Mouse (Mus musculus): Measurements from ENCODE around the gene H2-Eb1.

H2-Eb1 gene

DNA sequence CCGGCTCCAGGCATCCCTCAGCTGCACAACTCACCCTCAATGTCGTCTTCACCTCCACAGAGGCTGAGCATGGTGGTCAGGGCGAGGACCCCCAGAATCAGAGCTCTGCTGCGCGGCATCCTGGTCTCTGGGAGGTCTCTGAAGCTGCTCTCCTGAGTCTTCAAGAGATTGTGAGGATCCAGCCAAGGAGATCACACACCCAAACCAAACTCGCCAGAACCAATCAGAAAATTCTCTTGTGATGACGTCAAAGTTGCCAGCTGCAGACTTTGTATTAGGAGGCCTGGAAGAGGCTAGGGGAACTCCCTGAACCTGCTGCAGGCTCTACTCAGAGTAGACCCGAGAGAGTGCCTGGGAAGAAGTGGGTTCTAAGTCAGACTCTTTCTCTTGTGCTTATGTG lies 18.0 kb upstream of the H2-Eb1 start, which contains the start of gene H2-Aa:
H2-Aa (minus strand) TSS at position 176 of the 400 bp plus-strand sequence.
- in situ Hi-C loops (cut with MboI; ENCODE audit: unreplicated experiment in 2 of 2), result no loop called here

GRCm38 (mm10) chr17:34288131-34288530 lies 17.5 kb upstream of the H2-Eb1 start:
- in situ Hi-C loops (cut with MboI; ENCODE audit: unreplicated experiment in 2 of 2), result no loop called here

DNA sequence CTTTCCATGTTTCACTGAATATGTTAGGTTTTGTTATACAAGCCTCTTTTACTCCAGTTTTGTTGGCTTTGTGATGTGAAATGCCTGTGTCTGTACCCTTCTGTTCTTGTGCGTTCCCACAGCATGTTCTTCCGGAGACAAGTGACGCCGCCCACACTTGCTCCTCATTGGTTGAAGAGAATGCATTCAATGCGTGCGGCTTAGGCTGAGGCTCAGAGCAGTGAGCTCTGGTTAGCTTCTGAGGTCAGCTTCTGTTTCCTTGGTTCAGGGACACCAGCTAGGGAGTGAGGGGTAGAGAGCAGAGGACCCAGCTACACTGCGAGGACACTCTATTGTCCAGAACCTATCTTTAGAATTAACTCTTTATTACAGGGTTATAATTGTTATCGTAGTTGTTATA lies 14.1 kb upstream of the H2-Eb1 start:
- in situ Hi-C loops (cut with MboI; ENCODE audit: unreplicated experiment in 2 of 2), result no loop called here

DNA sequence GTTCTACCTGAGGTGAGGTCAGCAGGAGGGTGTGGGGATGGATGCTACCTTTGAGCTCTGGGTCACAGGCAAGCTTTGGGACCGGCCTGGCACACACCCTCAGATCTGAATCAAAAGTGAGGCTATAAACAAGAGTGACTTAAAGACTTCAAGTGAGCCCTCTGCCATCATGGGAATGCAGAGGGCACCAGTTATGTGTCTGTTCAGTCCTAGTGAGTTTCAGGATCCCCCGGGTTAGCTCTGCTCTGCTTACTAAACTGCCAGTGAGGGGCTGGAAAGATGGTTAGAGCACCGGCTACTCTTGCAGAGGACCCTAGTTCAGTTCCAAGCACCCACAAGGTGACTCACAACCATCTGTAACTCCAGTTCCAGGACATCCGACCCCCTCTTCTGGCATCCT lies 13.1 kb upstream of the H2-Eb1 start:
- in situ Hi-C loops (cut with MboI; ENCODE audit: unreplicated experiment in 2 of 2), result no loop called here

- in situ Hi-C loops (cut with MboI; ENCODE audit: unreplicated experiment in 2 of 2), result no loop called here
Observed at GRCm38 (mm10) chr17:34293533-34293932, 12.1 kb upstream of the H2-Eb1 start.

- in situ Hi-C loops (cut with MboI; ENCODE audit: unreplicated experiment in 2 of 2), result no loop called here
Observed at GRCm38 (mm10) chr17:34294249-34294648, 11.4 kb upstream of the H2-Eb1 start.

DNA sequence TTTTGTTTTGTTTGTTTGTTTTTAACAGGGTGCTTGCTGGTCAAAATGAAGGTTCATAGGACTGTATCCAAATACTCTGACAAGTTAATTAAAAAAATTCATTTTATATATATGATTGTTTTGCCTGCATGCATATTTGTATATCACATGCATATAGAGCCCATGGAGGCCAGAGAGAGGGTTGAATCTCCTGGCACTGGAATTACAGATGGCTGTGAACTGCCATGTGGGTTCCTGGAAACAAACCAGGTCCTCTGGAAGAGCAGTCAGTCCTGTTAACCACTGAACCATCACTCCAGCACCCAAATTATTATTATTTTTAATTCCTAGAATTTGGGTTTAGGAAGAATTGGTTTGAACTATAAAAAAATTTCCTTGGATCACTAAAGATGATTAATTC lies 10.4 kb upstream of the H2-Eb1 start:
- in situ Hi-C loops (cut with MboI; ENCODE audit: unreplicated experiment in 2 of 2), result no loop called here

- in situ Hi-C loops (cut with MboI; ENCODE audit: unreplicated experiment in 2 of 2), result no loop called here
Observed at GRCm38 (mm10) chr17:34295891-34296794, 9.5 kb upstream of the H2-Eb1 start.

DNA sequence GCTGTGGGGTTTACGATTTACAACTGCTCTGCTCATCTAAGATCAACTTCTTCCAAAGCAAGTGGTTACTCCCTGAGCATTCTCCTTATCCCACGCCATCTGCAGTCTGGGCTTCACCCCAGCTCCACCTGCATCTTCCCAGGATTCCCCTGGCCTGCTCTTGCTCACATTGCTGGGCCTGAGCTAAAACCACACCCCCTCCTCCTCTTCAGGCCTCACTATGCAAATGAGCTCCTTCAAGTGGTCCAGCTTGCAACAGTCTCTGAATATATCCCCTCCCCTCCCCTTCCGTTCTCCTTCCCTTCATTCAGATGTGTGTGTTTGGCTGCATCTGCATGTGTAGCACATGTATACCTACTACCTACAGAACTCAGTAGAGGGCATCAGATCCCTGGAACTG lies 6.3 kb upstream of the H2-Eb1 start:
- in situ Hi-C loops (cut with MboI; ENCODE audit: unreplicated experiment in 2 of 2), result no loop called here

- in situ Hi-C loops (cut with MboI; ENCODE audit: unreplicated experiment in 2 of 2), result no loop called here
Observed at GRCm38 (mm10) chr17:34300071-34300470, 5.6 kb upstream of the H2-Eb1 start.

DNA sequence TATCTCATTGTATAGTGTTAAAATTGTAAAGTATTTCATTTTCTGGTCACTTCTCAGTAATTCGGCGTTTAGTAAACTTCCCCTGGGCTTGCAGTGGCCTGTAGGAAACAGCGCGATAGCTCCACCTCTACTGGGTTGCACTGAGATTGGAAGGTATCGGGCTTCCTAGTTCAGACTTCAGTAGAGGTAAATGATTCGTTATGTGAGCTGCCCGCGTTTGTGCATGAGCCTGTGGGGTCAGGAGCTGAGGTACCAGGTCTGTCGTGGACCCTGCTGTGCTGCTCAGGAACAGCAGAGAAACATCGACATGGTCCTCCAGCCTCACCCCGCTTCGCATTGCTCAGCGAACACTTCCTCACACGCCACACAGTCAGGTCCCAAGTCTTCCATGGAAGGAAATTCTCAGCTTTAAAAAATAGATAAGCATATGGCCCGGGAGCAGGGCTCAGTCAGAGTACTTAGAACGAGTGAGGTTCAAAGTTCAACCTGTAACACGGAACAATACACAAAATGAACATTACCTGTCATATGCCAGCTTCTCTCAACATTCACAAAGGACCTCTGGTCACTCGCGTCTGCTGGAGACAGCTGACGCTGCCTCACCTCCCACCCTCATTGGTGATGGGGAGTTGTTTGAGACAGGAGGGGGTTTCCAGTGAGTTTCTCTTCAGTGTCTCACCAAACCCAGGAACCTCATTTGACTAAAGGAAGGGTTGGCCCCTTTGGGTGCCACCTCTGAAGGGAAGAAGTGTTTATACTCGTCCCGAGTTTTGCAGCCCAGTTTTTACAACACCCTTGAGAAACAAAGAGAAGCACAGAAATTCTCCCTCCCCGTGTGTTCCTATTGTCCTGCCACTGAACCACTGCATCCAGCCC lies 4.7 kb upstream of the H2-Eb1 start:
- in situ Hi-C loops (cut with MboI; ENCODE audit: unreplicated experiment in 2 of 2), result no loop called here

GRCm38 (mm10) chr17:34301670-34302190 lies 3.9 kb upstream of the H2-Eb1 start:
- in situ Hi-C loops (cut with MboI; ENCODE audit: unreplicated experiment in 2 of 2), result no loop called here

DNA sequence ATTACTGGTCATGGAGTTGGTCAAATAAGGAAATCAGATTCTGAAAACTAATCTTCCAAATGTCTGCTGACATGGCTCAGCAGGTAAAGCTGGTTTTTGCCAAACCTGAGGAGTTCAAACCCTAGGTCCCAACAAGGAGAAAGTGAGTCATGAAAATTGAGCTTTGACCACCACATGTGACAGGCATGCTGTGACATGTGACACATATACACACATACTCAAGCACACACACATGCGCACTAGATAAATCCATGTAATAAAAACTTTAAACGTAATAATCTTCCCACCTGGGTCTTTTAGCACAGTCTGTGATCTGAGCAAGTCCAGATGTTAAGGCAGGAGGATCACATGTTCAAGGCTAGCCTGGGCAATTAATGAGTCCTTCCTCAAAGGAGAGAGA lies 1.9 kb upstream of the H2-Eb1 start:
- in situ Hi-C loops (cut with MboI; ENCODE audit: unreplicated experiment in 2 of 2), result no loop called here

- in situ Hi-C loops (cut with MboI; ENCODE audit: unreplicated experiment in 2 of 2), result loop anchor here in 1 of 2 experiments (5.0 kb wide), 1 partner anchor 42 kb away; no protein-coding TSS in a partner anchor
Observed at GRCm38 (mm10) chr17:34304751-34305150, 916 bp upstream of the H2-Eb1 start.

DNA sequence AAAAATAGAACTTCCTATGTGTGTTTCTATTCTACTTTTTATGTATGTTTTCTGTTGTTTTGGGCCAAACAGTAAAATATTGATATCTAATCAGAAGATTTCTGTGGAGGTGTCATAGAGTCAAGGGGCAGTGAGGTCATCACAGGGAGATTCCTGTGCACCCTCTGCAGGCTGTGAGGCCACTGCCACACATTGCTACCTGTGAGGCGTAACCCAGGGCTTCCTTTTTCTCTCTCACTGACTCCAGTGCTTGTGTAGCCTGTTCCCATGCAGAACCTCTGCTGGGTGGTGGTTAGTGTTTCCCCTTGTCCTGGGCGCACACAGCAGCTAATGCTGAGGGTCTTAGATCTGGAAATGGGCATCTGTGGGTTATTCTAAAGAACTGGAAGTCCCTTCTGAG lies 740 bp downstream of the H2-Eb1 start:
- in situ Hi-C loops (cut with MboI; ENCODE audit: unreplicated experiment in 2 of 2), result loop anchor here in 1 of 2 experiments (5.0 kb wide), 1 partner anchor 44 kb away; no protein-coding TSS in a partner anchor

DNA sequence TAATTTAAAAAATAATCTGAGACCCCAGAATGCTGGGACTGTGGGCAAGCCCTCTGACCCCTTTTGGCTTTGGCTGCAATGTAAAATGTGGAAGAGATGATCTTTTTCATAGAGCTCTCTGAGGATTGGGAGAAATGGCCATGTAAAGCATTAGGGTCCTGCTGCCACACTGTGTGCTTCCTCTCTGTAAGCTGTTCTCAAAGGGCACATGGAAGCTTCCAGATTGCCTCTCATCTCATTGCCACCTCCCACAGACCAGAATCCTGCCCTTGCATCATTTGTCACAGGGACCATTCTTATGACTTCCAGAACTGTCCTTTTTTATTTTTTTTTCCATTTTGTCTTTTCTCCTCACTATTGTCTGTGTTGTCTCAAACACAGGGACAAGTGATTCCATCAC lies 1.5 kb downstream of the H2-Eb1 start:
- in situ Hi-C loops (cut with MboI; ENCODE audit: unreplicated experiment in 2 of 2), result loop anchor here in 1 of 2 experiments (5.0 kb wide), 1 partner anchor 45 kb away; no protein-coding TSS in a partner anchor

DNA sequence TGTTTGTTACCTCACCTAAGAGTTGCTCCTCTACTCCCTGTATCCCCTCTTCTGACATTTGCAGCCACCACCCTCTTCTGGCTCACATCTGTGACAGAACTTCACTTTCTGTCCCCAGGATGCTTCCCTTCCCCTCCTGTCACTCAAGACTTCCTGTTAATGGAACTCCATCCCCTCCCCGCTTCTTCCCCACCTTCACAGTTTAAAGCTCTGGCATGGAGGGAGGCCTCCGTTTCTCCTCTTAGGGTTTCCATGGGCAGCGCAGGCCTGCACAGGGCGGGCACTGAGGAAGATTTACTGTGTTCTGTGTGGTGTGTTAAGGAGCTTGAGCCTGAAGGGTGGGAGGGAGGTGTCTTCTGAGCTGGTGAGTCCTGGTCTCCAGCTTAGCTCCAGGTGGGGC lies 2.5 kb downstream of the H2-Eb1 start:
- in situ Hi-C loops (cut with MboI; ENCODE audit: unreplicated experiment in 2 of 2), result loop anchor here in 1 of 2 experiments (5.0 kb wide), 1 partner anchor 46 kb away; no protein-coding TSS in a partner anchor

- in situ Hi-C loops (cut with MboI; ENCODE audit: unreplicated experiment in 2 of 2), result loop anchor here in 1 of 2 experiments (5.0 kb wide), 1 partner anchor 47 kb away; no protein-coding TSS in a partner anchor
Observed at GRCm38 (mm10) chr17:34309225-34309624, 3.6 kb downstream of the H2-Eb1 start.

DNA sequence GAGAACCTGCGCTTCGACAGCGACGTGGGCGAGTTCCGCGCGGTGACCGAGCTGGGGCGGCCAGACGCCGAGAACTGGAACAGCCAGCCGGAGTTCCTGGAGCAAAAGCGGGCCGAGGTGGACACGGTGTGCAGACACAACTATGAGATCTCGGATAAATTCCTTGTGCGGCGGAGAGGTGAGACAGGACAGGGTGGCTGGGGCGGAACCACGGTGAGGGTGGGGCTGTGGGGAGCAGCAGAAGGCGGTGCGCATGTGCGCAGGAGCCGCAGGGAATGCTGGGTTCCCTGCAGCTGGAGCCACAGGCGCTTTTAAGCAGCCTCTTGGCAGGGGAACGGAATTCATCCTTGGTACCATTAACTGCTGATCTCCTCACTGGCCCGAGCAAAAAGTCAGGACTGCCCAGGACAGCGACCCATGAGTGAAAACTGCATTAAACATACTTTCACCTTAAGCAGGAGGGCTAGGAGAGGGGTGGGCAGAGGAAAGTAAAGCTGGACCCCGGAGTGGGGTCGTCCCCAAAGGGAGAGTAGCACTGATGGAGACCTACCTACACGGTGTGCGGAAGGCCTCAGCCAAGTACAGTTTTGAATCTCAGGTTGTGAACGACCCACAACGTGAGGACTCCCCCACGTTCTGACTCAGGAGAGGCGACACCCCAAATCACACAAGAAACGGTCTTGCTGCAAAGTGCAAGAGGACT lies 4.2 kb downstream of the H2-Eb1 start:
- in situ Hi-C loops (cut with MboI; ENCODE audit: unreplicated experiment in 2 of 2), result loop anchor here (5.0 kb wide), 2 partner anchors 37 to 48 kb away; no protein-coding TSS in a partner anchor

GRCm38 (mm10) chr17:34310526-34310925 lies 4.9 kb downstream of the H2-Eb1 start:
- in situ Hi-C loops (cut with MboI; ENCODE audit: unreplicated experiment in 2 of 2), result loop anchor here in 1 of 2 experiments (5.0 kb wide), 1 partner anchor 37 kb away; no protein-coding TSS in a partner anchor

Data from v-Abl transformed pro-B cells (cell line).